Mouse (Mus musculus): ENCODE results near the gene Atxn7l1.

- no peak for TF ChIP-seq POLR2A (IDR thresholded peaks at IDR 0.05; ENCODE audit: control insufficient read depth, low read depth, low read length)
- no peak for TF ChIP-seq CTCF (IDR thresholded peaks at IDR 0.05; ENCODE audit: control insufficient read depth, insufficient read depth, insufficient replicate concordance, low read depth, low read length)
Observed at GRCm38 (mm10) chr12:33205255-33205654, 57.8 kb downstream of the Atxn7l1 start.
